ENCODE assay signal across 8 mouse cellular contexts in the genomic region with DNA sequence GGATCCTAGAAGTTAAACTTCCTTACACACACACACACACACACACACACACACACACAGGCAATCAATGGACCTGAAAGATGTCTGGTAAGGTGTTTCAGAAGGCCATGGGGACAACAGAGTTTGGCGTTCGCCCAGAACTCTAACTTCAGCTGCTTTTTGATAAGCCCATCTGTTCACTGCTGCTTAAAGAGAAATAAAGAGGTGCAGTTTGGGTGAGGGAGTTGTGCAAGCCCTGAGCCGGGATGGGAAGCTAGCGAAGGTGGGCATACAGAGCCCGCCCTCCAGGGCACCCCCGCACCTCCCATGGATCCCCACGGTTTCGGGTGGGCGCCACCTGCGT. TPM values are rescaled to one million over a fixed set of nuclear protein-coding genes. Genes with fewer than 3 reads are reported as not detected.
A peak's percentile ranks its signal among the peaks of the same experiment; 100 is the strongest.
DNase-seq lines count a peak whose midpoint lies in the region; ATAC-seq and TF ChIP-seq lines count a peak whose summit lies in the region.

No protein-coding gene starts in this region.

- H3K36me3 ChIP-seq in heart, postnatal 0 days (replicated peaks; ENCODE audit: control insufficient read depth, insufficient read depth, low read length), result no peaks in the 10 kb centered on the region

- no peak for TF ChIP-seq EP300 in heart, postnatal 0 days (IDR thresholded peaks at IDR 0.05; ENCODE audit: low read depth)

- peaks cover 14% of the 10 kb centered on the region; the same call in 1 of the 2 replicates for H3K27me3 ChIP-seq in heart, postnatal 0 days (ENCODE audit: control insufficient read depth, insufficient read depth, low read length)

- no peaks in the 10 kb centered on the region for H3K9me3 ChIP-seq in heart, postnatal 0 days (replicated peaks; ENCODE audit: control insufficient read depth, low read length)

- DNase-seq in left cerebral cortex, adult 11 months (ENCODE audit: low spot score), result peak; percentile 15
- no peak for DNase-seq in left cerebral cortex, adult 9 months (ENCODE audit: low spot score in 2 of 2)
- DNase-seq in c-Kit-positive CD71-positive TER-119-positive erythroid progenitor cells, embryonic 14.5 days (ENCODE audit: low spot score), result peak; percentile 43
- DNase-seq in heart, postnatal 0 days (ENCODE audit: low spot score), result no peak
- DNase-seq in retina, embryonic 14.5 days (ENCODE audit: low spot score), result no peak
- no peak for DNase-seq in cerebellum, postnatal 36 days
- no peak for DNase-seq in yolk sac, embryonic 10.5 days (ENCODE audit: low spot score)

- peak overlapping the region; percentile 58 for H3K4me3 ChIP-seq in heart, postnatal 0 days (ENCODE audit: low read depth, low read length)

- no peak overlapping the region for H3K27ac ChIP-seq in heart, postnatal 0 days (ENCODE audit: low read depth)

- TF ChIP-seq CTCF in heart, postnatal 0 days (IDR thresholded peaks at IDR 0.05; ENCODE audit: low read depth), result no peak

- 0 out of 2 replicates have a peak overlapping the region, but pooled peaks have one; percentile 38 for H3K9ac ChIP-seq in heart, postnatal 0 days (replicated peaks; ENCODE audit: low read depth, low read length)

- ATAC-seq in heart, postnatal 0 days (ENCODE audit: insufficient read depth, low read depth), result no peak
- peak; percentile 31 for ATAC-seq in megakaryocyte-erythroid progenitor cell, adult 5-6 weeks (replicated peaks; ENCODE audit: low FRiP score, low TSS enrichment, poor library complexity, severe bottlenecking)

- 3% methylated on average over 10 of the region's 10 CpGs for WGBS in heart, postnatal 0 days

- H3K4me1 ChIP-seq in heart, postnatal 0 days (ENCODE audit: control insufficient read depth, insufficient read depth), result peaks cover 8% of the 10 kb centered on the region; the same call in 1 of the 2 replicates

- H3K4me2 ChIP-seq in heart, postnatal 0 days (ENCODE audit: low read depth, low read length), result peak overlapping the region; percentile 92

RNA-seq across cellular contexts. Expression of a gene that starts 0.6 kb away (rescaled TPM):
- 2.0 and 2.6 TPM in 2 replicates for total RNA-seq in heart, postnatal 0 days (2014; rRNA removed; ENCODE audit: low replicate concordance)
- 0.82 and 0.83 TPM in 2 replicates for polyA plus RNA-seq in heart, postnatal 0 days (2015; fragmentation: Nextera tagmentation; extraction: Ambion mirVana)
- 20.5 and 25.4 TPM in 2 replicates for total RNA-seq in megakaryocyte-erythroid progenitor cell, adult 5-6 weeks (2014; fragmentation: Nextera tagmentation)
- total RNA-seq in megakaryocyte-erythroid progenitor cell, adult 5-6 weeks (2017), result 12.2 and 15.6 TPM in 2 replicates

Comparison
In these comparisons a context has a peak if more than half of its experiments do, and no peak if none do; other contexts are left out.
1. DNase-seq: peak in left cerebral cortex, adult 11 months (single experiment) and c-Kit-positive CD71-positive TER-119-positive erythroid progenitor cells, embryonic 14.5 days (single experiment); none in left cerebral cortex, adult 9 months (0 of 2), heart, postnatal 0 days (single experiment), retina, embryonic 14.5 days (single experiment), cerebellum, postnatal 36 days (0 of 2) and yolk sac, embryonic 10.5 days (single experiment).